Mouse (Mus musculus) MEL (cell line): ENCODE measurements around the gene Ikzf3.

Experiments
- CTCF ChIP-seq, 3 experiments: IDR thresholded peaks in 2 of 3; conservative IDR thresholded peaks in 1 of 3; 2 replicates each; pipeline ENCODE4 v1.5.1; 2011 to 2012; ENCODE audit warnings: low read length in 3 of 3, low read depth in 2 of 3, mild to moderate bottlenecking in 2 of 3, improper control_type of control experiment in 1 of 3, inconsistent platforms in 1 of 3, mixed read lengths in 1 of 3, moderate library complexity in 1 of 3; ENCODE audit not compliant: control insufficient read depth in 1 of 3, insufficient read depth in 1 of 3, poor library complexity in 1 of 3, severe bottlenecking in 1 of 3
- EP300 ChIP-seq, 2 experiments: IDR thresholded peaks; 2 replicates each; pipeline ENCODE4 v1.6.1; 2011; ENCODE audit warnings: improper control_type of control experiment in 2 of 2, low read length in 2 of 2, low read depth in 1 of 2, mild to moderate bottlenecking in 1 of 2
- GATA1 ChIP-seq: IDR thresholded peaks from 2 replicates; pipeline ENCODE4 v1.6.1; 2011; ENCODE audit warnings: low read depth, low read length, improper control_type of control experiment
- MAZ ChIP-seq: IDR thresholded peaks from 2 replicates; pipeline ENCODE4 v1.6.1; 2012; ENCODE audit warnings: low read depth, mild to moderate bottlenecking, inconsistent platforms, low read length, improper control_type of control experiment
- MYC ChIP-seq: IDR thresholded peaks from 2 replicates; pipeline ENCODE4 v1.6.1; 2011; ENCODE audit warnings: low read depth, mild to moderate bottlenecking, low read length, improper control_type of control experiment, moderate library complexity
- POLR2A ChIP-seq, 2 experiments: IDR thresholded peaks; 2 replicates each; pipeline ENCODE4 v1.6.1; 2011 to 2012; ENCODE audit warnings: low read length in 2 of 2, mild to moderate bottlenecking in 2 of 2, control low read depth in 1 of 2, improper control_type of control experiment in 1 of 2, low read depth in 1 of 2, moderate library complexity in 1 of 2; ENCODE audit not compliant: control insufficient read depth in 1 of 2, insufficient read depth in 1 of 2, poor library complexity in 1 of 2
- POLR2AphosphoS2 ChIP-seq: IDR thresholded peaks from 2 replicates; pipeline ENCODE4 v1.6.1; 2011; ENCODE audit warnings: low read length, improper control_type of control experiment
- TAL1 ChIP-seq: IDR thresholded peaks from 2 replicates; pipeline ENCODE4 v1.6.1; 2012; ENCODE audit warnings: mild to moderate bottlenecking, inconsistent platforms, low read length, moderate library complexity, mixed read lengths
- UBTF ChIP-seq: IDR thresholded peaks from 2 replicates; pipeline ENCODE4 v1.6.1; 2012; ENCODE audit warnings: low read depth, mild to moderate bottlenecking, inconsistent platforms, low read length, improper control_type of control experiment, moderate library complexity, borderline replicate concordance; ENCODE audit not compliant: insufficient read depth
- USF1 ChIP-seq: IDR thresholded peaks from 2 replicates; pipeline ENCODE4 v1.6.1; 2014; ENCODE audit warnings: low read depth, mild to moderate bottlenecking, inconsistent platforms, low read length, improper control_type of control experiment, moderate library complexity
- ZKSCAN1 ChIP-seq: IDR thresholded peaks from 2 replicates; pipeline ENCODE4 v1.6.1; 2012; ENCODE audit warnings: low read depth, mild to moderate bottlenecking, inconsistent platforms, low read length, improper control_type of control experiment, moderate library complexity

GRCm38 (mm10) chr11:98583265-98583552 lies 37.4 kb upstream of the Ikzf3 start:
- no peak for TF ChIP-seq POLR2A (IDR thresholded peaks at IDR 0.05; ENCODE audit: control insufficient read depth in 1 of 2, insufficient read depth in 1 of 2, low read depth in 1 of 2, low read length in 2 of 2, poor library complexity in 1 of 2)
- no peak for TF ChIP-seq POLR2AphosphoS2
- TF ChIP-seq CTCF (IDR thresholded peaks at IDR 0.05 in 2 of 3, conservative IDR thresholded peaks at IDR 0.05 in 1 of 3; ENCODE audit: control insufficient read depth in 1 of 3, insufficient read depth in 1 of 3, low read depth in 2 of 3, low read length in 3 of 3, poor library complexity in 1 of 3, severe bottlenecking in 1 of 3) = no peak
- TF ChIP-seq EP300 (IDR thresholded peaks at IDR 0.05; ENCODE audit: low read depth in 1 of 2, low read length in 2 of 2) = peak; percentile 58 to 88
- TF ChIP-seq UBTF = 0 out of 2 replicates have a peak, but pooled peaks have one; percentile 42
- peak; percentile 94 for TF ChIP-seq TAL1
- TF ChIP-seq MAZ = no peak
- no peak for TF ChIP-seq USF1
- no peak for TF ChIP-seq ZKSCAN1
- TF ChIP-seq GATA1 = peak; percentile 84
- no peak for TF ChIP-seq MYC
